Mouse (Mus musculus): ENCODE data around the gene Ints7. TPM values are rescaled to one million over a fixed set of nuclear protein-coding genes. Genes with fewer than 3 reads are reported as not detected.

Gene Ints7
- polyA plus RNA-seq, 1 experiment = 14.2 TPM

DNA sequence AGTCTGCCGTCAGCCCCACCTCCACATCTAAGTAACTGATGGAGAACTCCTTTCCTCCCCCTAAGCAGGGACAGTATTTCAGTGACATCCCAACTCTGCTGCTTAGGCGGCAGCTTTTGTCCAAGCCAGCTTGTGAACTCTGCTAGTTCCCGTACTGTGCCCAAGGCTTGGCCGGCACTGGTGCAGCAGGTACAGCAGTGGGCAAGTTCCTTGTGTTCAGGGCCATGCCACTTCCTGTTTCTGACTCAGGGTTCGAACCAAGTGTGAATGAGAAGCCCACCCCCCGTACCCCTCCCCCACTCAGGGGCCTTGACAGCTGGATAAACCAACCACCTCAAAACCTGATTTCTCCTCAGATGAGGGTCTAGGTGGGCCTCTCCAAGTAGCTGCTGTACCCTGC, 49.1 kb downstream of the Ints7 start:
- H3K4me3 ChIP-seq (ENCODE audit: insufficient read depth, low read length) = no peak overlapping the region
- TF ChIP-seq CTCF (IDR thresholded peaks at IDR 0.05; ENCODE audit: low read depth, low read length) = no peak
- TF ChIP-seq POLR2A (IDR thresholded peaks at IDR 0.05; ENCODE audit: borderline replicate concordance, low read depth, low read length) = no peak
- H3K4me1 ChIP-seq (ENCODE audit: control insufficient read depth, insufficient read depth, low read length) = peaks cover 6% of the 10 kb centered on the region
- no peak overlapping the region for H3K27ac ChIP-seq (ENCODE audit: insufficient read depth, low read depth, low read length)

- Histone ChIP-seq H3K27ac (ENCODE audit: insufficient read depth, low read depth, low read length) (no peak overlapping the region), H3K4me1 (ENCODE audit: control insufficient read depth, insufficient read depth, low read length) (peaks cover 6% of the 10 kb centered on the region), H3K4me3 (ENCODE audit: insufficient read depth, low read length) (no peak overlapping the region)
- TF ChIP-seq POLR2A (IDR thresholded peaks at IDR 0.05; ENCODE audit: borderline replicate concordance, low read depth, low read length) (no peak), CTCF (IDR thresholded peaks at IDR 0.05; ENCODE audit: low read depth, low read length) (no peak)
These were observed 49.6 kb downstream of the Ints7 start for GRCm38 (mm10) chr1:191625026-191625425.

- Histone ChIP-seq H3K27ac (ENCODE audit: insufficient read depth, low read depth, low read length) (no peak overlapping the region), H3K4me3 (ENCODE audit: insufficient read depth, low read length) (no peak overlapping the region), H3K4me1 (ENCODE audit: control insufficient read depth, insufficient read depth, low read length) (peaks cover 6% of the 10 kb centered on the region)
- TF ChIP-seq CTCF (IDR thresholded peaks at IDR 0.05; ENCODE audit: low read depth, low read length) = no peak
- no peak for TF ChIP-seq POLR2A (IDR thresholded peaks at IDR 0.05; ENCODE audit: borderline replicate concordance, low read depth, low read length)
These were observed 50.2 kb downstream of the Ints7 start for GRCm38 (mm10) chr1:191625620-191626019.

- TF ChIP-seq POLR2A (IDR thresholded peaks at IDR 0.05; ENCODE audit: borderline replicate concordance, low read depth, low read length) (no peak), CTCF (IDR thresholded peaks at IDR 0.05; ENCODE audit: low read depth, low read length) (no peak)
- no peak overlapping the region for H3K4me3 ChIP-seq (ENCODE audit: insufficient read depth, low read length)
- no peak overlapping the region for H3K27ac ChIP-seq (ENCODE audit: insufficient read depth, low read depth, low read length)
- H3K4me1 ChIP-seq (ENCODE audit: control insufficient read depth, insufficient read depth, low read length) = no peaks in the 10 kb centered on the region
These were observed 53.2 kb downstream of the Ints7 start for GRCm38 (mm10) chr1:191628457-191629169.

- Histone ChIP-seq H3K4me1 (ENCODE audit: control insufficient read depth, insufficient read depth, low read length) (no peaks in the 10 kb centered on the region), H3K4me3 (ENCODE audit: insufficient read depth, low read length) (no peak overlapping the region), H3K27ac (ENCODE audit: insufficient read depth, low read depth, low read length) (no peak overlapping the region)
- TF ChIP-seq POLR2A (IDR thresholded peaks at IDR 0.05; ENCODE audit: borderline replicate concordance, low read depth, low read length) = no peak
- no peak for TF ChIP-seq CTCF (IDR thresholded peaks at IDR 0.05; ENCODE audit: low read depth, low read length)
These were observed 53.8 kb downstream of the Ints7 start for GRCm38 (mm10) chr1:191629170-191629636.

GRCm38 (mm10) chr1:191632511-191633095, 57.2 kb downstream of the Ints7 start:
- Histone ChIP-seq H3K4me3 (ENCODE audit: insufficient read depth, low read length) (no peak overlapping the region), H3K27ac (ENCODE audit: insufficient read depth, low read depth, low read length) (no peak overlapping the region), H3K4me1 (ENCODE audit: control insufficient read depth, insufficient read depth, low read length) (no peaks in the 10 kb centered on the region)
- TF ChIP-seq CTCF (IDR thresholded peaks at IDR 0.05; ENCODE audit: low read depth, low read length) = no peak
- no peak for TF ChIP-seq POLR2A (IDR thresholded peaks at IDR 0.05; ENCODE audit: borderline replicate concordance, low read depth, low read length)

DNA sequence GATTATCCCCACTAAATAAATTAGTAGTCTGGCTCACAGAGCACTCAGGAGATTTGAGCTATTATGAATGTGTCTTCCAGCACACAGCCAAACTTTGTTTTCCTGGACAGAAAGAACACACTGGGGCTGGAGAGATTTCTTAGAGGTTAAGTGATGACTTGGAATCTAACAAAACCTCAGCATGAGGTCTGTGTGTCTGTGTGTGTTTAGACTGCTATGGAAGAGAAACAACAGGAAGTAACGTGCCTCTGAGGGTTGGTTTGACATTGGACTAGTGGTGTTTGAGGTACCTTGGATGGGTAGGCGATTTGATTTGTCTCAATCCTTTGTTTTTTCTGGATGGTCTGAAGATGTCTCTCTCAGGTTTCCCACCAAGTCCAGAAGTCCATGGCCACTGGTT, 58.7 kb downstream of the Ints7 start:
- TF ChIP-seq POLR2A (IDR thresholded peaks at IDR 0.05; ENCODE audit: borderline replicate concordance, low read depth, low read length) (no peak), CTCF (IDR thresholded peaks at IDR 0.05; ENCODE audit: low read depth, low read length) (no peak)
- Histone ChIP-seq H3K4me3 (ENCODE audit: insufficient read depth, low read length) (no peak overlapping the region), H3K4me1 (ENCODE audit: control insufficient read depth, insufficient read depth, low read length) (no peaks in the 10 kb centered on the region), H3K27ac (ENCODE audit: insufficient read depth, low read depth, low read length) (no peak overlapping the region)

DNA sequence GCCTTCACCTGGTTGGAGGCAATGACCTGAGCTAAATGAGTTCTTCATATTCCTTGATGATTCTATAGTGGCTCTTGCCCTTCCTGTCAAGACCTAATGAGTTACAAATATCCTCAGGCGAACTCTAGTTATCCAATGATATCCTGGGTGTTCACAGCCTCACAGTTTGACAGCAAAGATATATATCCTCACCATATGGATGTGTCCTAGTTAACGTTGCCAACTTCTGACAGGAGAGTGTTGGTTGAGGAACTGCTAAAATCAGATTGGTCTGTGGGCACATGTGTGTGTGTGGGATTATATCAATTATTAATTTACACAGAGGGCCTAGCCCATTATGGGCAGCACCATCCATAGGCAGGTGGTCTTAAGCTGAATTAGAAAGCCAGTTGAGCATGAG, 63.0 kb downstream of the Ints7 start:
- no peak overlapping the region for H3K4me3 ChIP-seq (ENCODE audit: insufficient read depth, low read length)
- no peak overlapping the region for H3K27ac ChIP-seq (ENCODE audit: insufficient read depth, low read depth, low read length)
- H3K4me1 ChIP-seq (ENCODE audit: control insufficient read depth, insufficient read depth, low read length) = peaks cover 8% of the 10 kb centered on the region
- TF ChIP-seq CTCF (IDR thresholded peaks at IDR 0.05; ENCODE audit: low read depth, low read length) = no peak
- no peak for TF ChIP-seq POLR2A (IDR thresholded peaks at IDR 0.05; ENCODE audit: borderline replicate concordance, low read depth, low read length)

DNA sequence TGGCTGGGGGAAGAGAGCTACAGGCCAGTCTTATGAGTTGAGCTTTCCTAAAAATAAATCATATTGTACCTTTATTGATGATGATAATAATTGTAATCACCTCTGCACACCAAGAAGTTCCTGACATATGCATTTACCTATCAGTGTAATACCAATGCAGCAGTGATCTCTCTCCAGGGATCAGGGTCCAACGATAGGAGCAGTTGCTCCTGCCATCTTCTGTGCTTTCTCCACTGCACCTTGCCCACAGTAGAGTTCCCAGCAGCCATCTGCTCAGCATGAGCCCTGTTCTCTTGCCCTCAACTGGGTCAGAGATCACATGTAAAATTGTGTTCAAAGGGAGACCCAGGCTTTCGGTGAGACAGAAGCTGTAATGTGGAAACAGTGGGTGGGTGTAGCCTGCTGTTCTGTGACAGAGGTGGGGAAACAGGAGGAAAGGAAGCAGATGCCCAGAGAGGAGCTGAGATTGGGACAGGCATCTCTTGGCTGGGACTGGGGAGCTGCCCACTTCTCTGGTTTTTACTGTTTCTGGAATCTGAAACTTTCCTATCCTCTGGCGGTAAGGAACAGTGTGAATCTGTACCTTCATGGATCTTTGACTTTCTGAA, 63.9 kb downstream of the Ints7 start:
- TF ChIP-seq CTCF (IDR thresholded peaks at IDR 0.05; ENCODE audit: low read depth, low read length) (no peak), POLR2A (IDR thresholded peaks at IDR 0.05; ENCODE audit: borderline replicate concordance, low read depth, low read length) (no peak)
- peaks cover 8% of the 10 kb centered on the region for H3K4me1 ChIP-seq (ENCODE audit: control insufficient read depth, insufficient read depth, low read length)
- H3K27ac ChIP-seq (ENCODE audit: insufficient read depth, low read depth, low read length) = no peak overlapping the region
- no peak overlapping the region for H3K4me3 ChIP-seq (ENCODE audit: insufficient read depth, low read length)

- no peak overlapping the region for H3K4me3 ChIP-seq (ENCODE audit: insufficient read depth, low read length)
- H3K27ac ChIP-seq (ENCODE audit: insufficient read depth, low read depth, low read length) = no peak overlapping the region
- TF ChIP-seq CTCF (IDR thresholded peaks at IDR 0.05; ENCODE audit: low read depth, low read length) = no peak
- TF ChIP-seq POLR2A (IDR thresholded peaks at IDR 0.05; ENCODE audit: borderline replicate concordance, low read depth, low read length) = no peak
- H3K4me1 ChIP-seq (ENCODE audit: control insufficient read depth, insufficient read depth, low read length) = peaks cover 8% of the 10 kb centered on the region
These were observed 64.7 kb downstream of the Ints7 start for GRCm38 (mm10) chr1:191640146-191640545.

All from bone marrow macrophage, adult 2 months (primary cell).